Mouse (Mus musculus): ENCODE measurements around the gene Atp6v0b. TPM values are rescaled to one million over a fixed set of nuclear protein-coding genes. Genes with fewer than 3 reads are reported as not detected.

Gene Atp6v0b
- polyA plus RNA-seq, 1 experiment from 2014 or later: 333 TPM

DNA sequence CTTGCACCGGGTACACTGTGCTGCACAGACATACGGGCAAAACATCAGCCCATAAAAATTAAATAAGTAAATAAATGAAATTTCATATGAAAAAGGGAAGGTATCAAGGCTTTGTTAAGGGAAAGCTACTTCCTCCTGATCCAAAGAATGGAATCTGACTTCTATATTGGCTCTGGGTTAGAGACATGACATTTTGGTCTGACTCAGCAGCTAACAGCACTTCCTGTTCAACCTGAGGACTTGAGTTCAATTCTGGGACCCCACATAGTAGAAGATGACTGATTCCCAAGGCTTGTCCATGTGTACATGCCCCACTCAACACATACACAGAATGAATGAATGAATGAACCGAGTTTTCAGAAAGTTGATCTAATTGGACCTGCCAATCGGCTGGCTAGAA lies 30.7 kb upstream of the Atp6v0b start:
- Histone ChIP-seq H3K9me3 (replicated peaks) (no peaks in the 10 kb centered on the region), H3K36me3 (ENCODE audit: poor library complexity, severe bottlenecking) (no peaks in the 10 kb centered on the region), H3K4me2 (no peak overlapping the region), H3K9ac (no peak overlapping the region), H3K4me1 (peaks cover 23% of the 10 kb centered on the region), H3K4me3 (no peak overlapping the region), H3K27me3 (peaks cover 5% of the 10 kb centered on the region; the same call in 1 of the 2 replicates), H3K27ac (no peak overlapping the region)
- ATAC-seq: no peak
- 90% methylated on average over 4 of the region's 4 CpGs for WGBS

DNA sequence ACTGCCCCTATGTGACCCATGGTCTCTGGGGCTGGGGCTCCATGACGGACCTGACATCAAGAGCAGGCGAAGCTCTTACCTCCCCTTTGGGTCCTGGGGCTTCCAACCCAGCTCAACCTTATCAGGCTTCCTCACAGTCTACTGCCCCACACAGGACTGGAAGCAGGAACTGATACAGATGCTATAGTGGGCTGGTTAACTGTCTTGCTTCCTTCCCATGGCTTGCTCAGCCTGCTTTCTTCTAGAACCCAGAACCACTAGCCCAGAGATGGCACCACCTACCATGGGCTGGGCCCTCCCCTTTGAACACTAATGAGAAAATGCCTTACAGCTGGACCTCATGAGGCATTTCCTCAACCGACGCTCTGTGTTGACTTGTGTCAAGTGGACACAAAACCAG lies 30.3 kb upstream of the Atp6v0b start:
- Histone ChIP-seq H3K9ac (no peak overlapping the region), H3K4me3 (no peak overlapping the region), H3K9me3 (replicated peaks) (no peaks in the 10 kb centered on the region), H3K4me1 (peaks cover 28% of the 10 kb centered on the region), H3K27me3 (peaks cover under 1% of the 10 kb centered on the region; the same call in 1 of the 2 replicates), H3K27ac (no peak overlapping the region), H3K36me3 (ENCODE audit: poor library complexity, severe bottlenecking) (0 out of 2 replicates have a peak, but pooled peaks cover 3% of the 10 kb centered on the region), H3K4me2 (no peak overlapping the region)
- 84% methylated on average over 4 of the region's 4 CpGs for WGBS
- no peak for ATAC-seq

DNA sequence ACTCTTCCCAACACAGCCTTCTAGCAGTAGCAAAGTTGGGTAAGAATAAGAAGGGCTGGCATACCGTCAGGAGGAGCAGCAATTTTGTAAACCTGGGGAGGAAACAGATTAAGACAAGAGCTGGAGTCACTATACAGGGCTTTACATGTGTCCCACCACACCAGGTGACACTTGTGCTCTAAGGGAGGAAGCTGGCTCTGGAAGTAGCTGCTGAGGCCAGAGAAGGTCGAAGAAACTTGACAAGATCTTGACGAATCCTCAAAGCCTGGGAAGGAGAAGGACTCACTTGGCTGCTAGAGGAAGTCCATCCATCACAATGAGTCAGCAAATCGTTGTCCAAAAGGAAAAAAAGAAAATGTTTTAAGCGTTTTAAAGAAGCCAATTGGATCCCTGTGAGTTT lies 29.3 kb upstream of the Atp6v0b start:
- H3K9me3 ChIP-seq (replicated peaks): no peaks in the 10 kb centered on the region
- H3K27ac ChIP-seq: no peak overlapping the region
- H3K9ac ChIP-seq: no peak overlapping the region
- H3K4me3 ChIP-seq: no peak overlapping the region
- peaks cover 37% of the 10 kb centered on the region for H3K4me1 ChIP-seq
- 89% methylated on average over 5 of the region's 5 CpGs for WGBS
- H3K27me3 ChIP-seq: no peaks in the 10 kb centered on the region
- peak overlapping the region; percentile 100; the same call in 1 of the 2 replicates for H3K4me2 ChIP-seq
- ATAC-seq: no peak
- peaks cover 13% of the 10 kb centered on the region for H3K36me3 ChIP-seq (ENCODE audit: poor library complexity, severe bottlenecking)

DNA sequence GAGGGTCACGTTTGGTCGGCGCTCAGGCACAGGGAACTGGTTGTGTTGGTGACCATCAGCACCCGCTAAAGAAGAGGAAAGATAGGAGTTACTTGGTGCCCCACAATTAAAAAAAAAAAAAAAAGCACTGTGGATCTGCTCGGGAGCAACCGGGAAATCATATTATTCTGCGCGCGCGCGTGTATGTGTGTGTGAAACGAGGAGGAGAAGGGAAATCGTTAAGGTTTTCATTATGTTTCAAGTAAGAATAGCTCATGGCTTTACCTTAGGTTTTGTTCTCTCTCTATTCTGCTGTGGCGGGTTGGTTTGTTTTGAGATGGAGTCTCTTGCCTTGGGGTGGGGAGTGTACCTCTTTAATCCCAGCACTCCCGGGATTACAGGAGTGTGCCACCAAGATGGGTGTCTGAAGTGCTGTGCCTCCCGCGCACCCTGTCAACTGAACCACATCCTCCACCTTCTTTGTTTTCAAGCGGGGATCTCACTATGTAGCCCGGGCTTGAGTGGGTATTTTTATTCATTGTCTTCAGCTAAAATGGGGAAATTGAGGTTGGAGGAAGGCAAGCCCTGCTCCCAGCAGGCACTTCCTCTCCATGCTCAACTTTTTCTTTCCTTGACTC lies 28.5 kb upstream of the Atp6v0b start:
- Histone ChIP-seq H3K4me1 (peaks cover 45% of the 10 kb centered on the region), H3K4me3 (peak overlapping the region; percentile 86), H3K36me3 (ENCODE audit: poor library complexity, severe bottlenecking) (peaks cover 19% of the 10 kb centered on the region), H3K27me3 (no peaks in the 10 kb centered on the region), H3K4me2 (peak overlapping the region; percentile 100), H3K27ac (peak overlapping the region; percentile 78; the same call in 1 of the 2 replicates), H3K9me3 (replicated peaks) (no peaks in the 10 kb centered on the region), H3K9ac (peak overlapping the region; percentile 94)
- 3% methylated on average over 19 of the region's 19 CpGs for WGBS
- ATAC-seq: no peak

DNA sequence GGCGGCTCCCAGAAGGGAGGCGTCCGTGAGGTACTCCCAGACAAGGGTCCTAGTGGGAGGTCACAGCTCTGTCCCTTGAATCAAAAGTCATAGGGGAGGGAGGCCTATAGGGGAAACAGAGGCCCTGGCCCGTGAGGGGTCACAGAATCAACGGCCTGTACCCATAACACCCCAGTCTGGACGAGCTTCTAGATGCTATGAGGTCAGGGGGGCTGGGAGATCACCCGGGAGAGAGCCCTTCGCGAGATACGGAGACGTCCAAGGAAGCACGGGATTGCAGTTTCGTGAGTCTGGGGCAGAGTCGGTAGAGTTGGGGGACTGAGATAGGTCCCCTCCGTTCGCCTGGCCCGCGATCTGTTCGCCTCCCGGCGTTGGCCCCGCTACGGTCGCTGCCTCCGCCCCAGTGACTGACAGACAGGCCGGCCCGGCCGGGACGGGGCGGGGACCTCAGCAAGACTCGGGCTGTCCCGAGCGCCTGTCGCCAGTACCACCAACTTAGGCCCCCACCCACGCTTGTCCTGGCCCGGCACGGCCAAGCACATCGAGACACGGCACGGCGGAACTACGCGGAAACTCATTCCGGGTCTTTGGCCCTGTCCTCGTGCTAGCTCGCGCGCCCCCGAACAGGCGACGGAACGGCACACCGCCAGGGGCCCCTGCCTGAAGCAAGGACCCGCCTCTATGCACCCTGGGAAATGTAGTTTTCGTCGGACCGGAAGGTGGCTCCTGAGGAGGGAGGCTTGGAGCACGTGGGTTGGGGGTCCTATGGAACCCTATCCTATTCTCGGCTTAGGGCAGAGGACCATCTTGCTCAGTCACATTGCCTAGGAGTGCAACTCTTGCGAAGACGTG lies 27.7 kb upstream of the Atp6v0b start, which contains the start of gene Ipo13:
Gene Ipo13 (minus strand): TSS at position 409 of the 852 bp plus-strand sequence.
- H3K9me3 ChIP-seq (replicated peaks): no peaks in the 10 kb centered on the region
- H3K27ac ChIP-seq: peak within 1 kb of the TSS; percentile 78
- H3K9ac ChIP-seq: peak within 1 kb of the TSS; percentile 94
- H3K4me1 ChIP-seq: peaks cover 52% of the 10 kb centered on the region
- WGBS: under 1% methylated on average over 61 of the region's 61 CpGs
- ATAC-seq: peak; percentile 98
- H3K36me3 ChIP-seq (ENCODE audit: poor library complexity, severe bottlenecking): peaks cover 19% of the 10 kb centered on the region
- peak within 1 kb of the TSS; percentile 100 for H3K4me2 ChIP-seq
- no peaks in the 10 kb centered on the region for H3K27me3 ChIP-seq
- peak within 1 kb of the TSS; percentile 86 for H3K4me3 ChIP-seq

DNA sequence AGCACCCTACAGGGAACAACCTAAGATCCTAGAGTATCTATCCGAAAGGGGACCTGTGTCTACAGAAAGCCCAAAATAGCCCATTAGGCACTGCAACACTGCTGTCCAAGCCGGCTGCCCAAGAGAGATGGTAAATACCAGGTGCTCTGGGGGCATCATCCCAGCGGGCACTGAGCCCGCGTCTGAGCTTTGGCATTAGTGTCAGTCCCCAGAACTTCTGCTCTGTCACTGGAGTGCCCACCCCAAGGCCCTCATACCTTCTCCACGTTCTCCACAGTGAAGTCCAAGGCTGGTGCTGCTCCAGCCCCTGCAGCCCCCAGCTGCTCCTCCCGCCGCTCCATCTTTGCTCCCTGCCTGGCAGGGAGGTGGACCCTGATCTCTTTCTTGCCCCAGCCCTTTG lies 26.9 kb upstream of the Atp6v0b start:
- WGBS: 17% methylated on average over 8 of the region's 8 CpGs
- H3K27me3 ChIP-seq: no peaks in the 10 kb centered on the region
- H3K9ac ChIP-seq: peak overlapping the region; percentile 94
- H3K4me2 ChIP-seq: peak overlapping the region; percentile 100
- no peak for ATAC-seq
- peak overlapping the region; percentile 86 for H3K4me3 ChIP-seq
- H3K27ac ChIP-seq: peak overlapping the region; percentile 78; the same call in 1 of the 2 replicates
- H3K4me1 ChIP-seq: peaks cover 60% of the 10 kb centered on the region
- H3K9me3 ChIP-seq (replicated peaks): no peaks in the 10 kb centered on the region
- H3K36me3 ChIP-seq (ENCODE audit: poor library complexity, severe bottlenecking): peaks cover 19% of the 10 kb centered on the region

DNA sequence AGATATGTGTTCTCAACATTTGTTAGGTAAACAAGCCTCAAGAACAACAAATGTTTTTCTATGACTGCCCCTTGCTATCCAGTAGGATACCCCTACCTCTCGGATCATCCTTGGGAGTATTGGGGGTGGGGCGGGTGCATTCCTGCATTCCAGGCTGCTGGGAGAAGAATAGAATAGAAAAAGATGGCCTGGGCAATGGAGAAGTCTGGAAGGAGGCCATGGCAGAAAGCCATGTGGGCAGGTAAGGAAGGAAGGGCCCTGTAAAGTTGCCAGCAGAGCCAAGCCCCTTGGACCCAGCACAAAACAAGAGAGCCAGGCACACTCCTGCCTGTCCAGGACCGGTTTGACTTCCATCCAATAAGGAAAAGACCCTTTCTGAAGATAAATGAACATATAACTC lies 26.3 kb upstream of the Atp6v0b start:
- Histone ChIP-seq H3K27me3 (no peaks in the 10 kb centered on the region), H3K36me3 (ENCODE audit: poor library complexity, severe bottlenecking) (peaks cover 19% of the 10 kb centered on the region), H3K9me3 (replicated peaks) (no peaks in the 10 kb centered on the region), H3K4me1 (peaks cover 66% of the 10 kb centered on the region), H3K27ac (peak overlapping the region; percentile 0; the same call in 1 of the 2 replicates), H3K9ac (peak overlapping the region; percentile 94), H3K4me2 (peak overlapping the region; percentile 100), H3K4me3 (peak overlapping the region; percentile 86)
- ATAC-seq: no peak
- WGBS: 39% methylated on average over 3 of the region's 3 CpGs

DNA sequence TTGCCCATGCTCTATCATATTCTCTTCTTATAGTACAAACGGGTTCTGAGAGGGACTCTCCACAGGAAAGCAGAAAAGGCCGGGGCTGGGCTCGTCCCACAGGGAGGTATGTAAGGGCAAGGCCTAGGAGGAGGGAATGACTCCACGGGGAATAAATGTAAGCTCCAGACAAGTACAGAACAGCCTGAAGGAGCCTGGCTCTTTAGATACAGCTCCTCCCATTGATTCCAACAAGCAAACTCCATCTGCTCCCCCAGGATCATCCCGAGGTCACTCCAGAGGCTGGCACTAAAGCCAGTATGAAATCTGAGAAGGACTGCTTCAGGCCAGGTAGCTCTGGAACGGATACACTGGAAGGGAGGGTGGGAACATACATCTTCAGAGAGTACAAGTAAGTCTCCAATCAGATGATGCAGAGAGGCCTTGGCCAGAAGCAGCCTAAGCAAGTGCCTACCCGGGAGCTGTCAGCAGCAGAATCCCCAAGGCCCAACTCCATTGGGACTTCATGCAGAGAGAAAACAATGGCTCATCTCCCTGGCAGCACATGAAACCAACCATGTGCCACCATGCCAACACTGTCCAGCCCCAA lies 25.6 kb upstream of the Atp6v0b start:
- H3K9ac ChIP-seq: peak overlapping the region; percentile 94
- peaks cover 73% of the 10 kb centered on the region for H3K4me1 ChIP-seq
- H3K27ac ChIP-seq: peak overlapping the region; percentile 0; the same call in 1 of the 2 replicates
- peak overlapping the region; percentile 100 for H3K4me2 ChIP-seq
- H3K9me3 ChIP-seq (replicated peaks): no peaks in the 10 kb centered on the region
- no peak for ATAC-seq
- no peaks in the 10 kb centered on the region for H3K27me3 ChIP-seq
- H3K36me3 ChIP-seq (ENCODE audit: poor library complexity, severe bottlenecking): peaks cover 19% of the 10 kb centered on the region
- peak overlapping the region; percentile 86 for H3K4me3 ChIP-seq
- WGBS: 73% methylated on average over 7 of the region's 7 CpGs

DNA sequence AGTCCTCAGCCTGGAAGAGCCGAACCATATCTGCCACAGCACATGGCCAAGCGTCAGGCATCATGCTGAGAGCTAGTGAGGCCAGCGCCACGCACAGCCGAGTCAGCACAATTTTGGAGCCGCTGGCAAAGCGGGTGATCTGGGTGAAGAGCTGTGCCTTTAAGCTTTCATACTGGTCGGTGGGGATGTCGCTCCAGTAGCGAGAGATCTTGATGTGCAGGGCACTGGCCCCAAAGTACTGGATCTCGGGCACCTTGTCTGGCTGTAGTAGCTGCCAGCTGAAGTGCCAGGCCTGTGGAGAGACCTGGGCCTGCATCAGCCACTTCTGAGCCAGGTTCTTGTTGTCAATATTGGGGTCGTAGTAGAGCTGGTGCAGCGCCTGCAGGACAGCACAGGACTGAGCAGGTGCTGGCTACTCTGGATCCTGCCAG lies 25.0 kb upstream of the Atp6v0b start:
- Histone ChIP-seq H3K9ac (peak overlapping the region; percentile 94; the same call in 1 of the 2 replicates), H3K36me3 (ENCODE audit: poor library complexity, severe bottlenecking) (peaks cover 19% of the 10 kb centered on the region), H3K9me3 (replicated peaks) (no peaks in the 10 kb centered on the region), H3K27ac (no peak overlapping the region), H3K4me3 (no peak overlapping the region), H3K4me2 (peak overlapping the region; percentile 100), H3K27me3 (no peaks in the 10 kb centered on the region), H3K4me1 (peaks cover 75% of the 10 kb centered on the region)
- 88% methylated on average over 13 of the region's 13 CpGs for WGBS
- ATAC-seq: no peak

DNA sequence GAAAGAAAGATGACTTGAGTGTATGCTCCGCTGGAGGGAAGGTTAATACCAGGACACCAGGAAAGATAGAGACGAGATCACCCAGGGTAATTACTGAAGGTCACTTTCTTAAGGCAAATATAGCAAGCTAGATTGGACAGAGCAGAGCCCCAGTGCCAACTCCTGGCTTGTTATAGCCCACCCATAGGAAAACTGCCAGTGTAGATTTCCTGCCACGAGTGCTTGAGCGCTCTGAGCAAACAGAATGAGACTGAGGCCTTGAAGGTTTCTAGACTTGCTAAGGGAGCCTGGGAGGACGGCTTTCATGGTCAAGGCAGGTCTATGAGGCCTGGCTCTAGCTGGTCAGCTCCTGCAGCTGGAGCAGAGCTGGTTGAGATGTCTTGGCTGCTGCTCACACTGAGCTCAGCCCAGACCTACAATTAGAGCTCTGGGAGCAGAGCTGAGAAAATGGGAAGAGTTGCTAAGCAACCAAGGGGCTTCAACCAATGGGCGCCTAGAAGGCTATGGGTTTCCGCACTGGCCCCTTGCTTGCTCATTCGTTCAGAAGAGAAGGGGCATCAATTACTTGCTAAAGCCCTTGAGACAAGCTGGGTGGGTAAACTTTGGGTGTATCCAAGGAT lies 21.8 kb upstream of the Atp6v0b start:
- Histone ChIP-seq H3K9ac (peak overlapping the region; percentile 48), H3K4me1 (peaks cover 63% of the 10 kb centered on the region), H3K4me3 (peak overlapping the region; percentile 26), H3K4me2 (peak overlapping the region; percentile 56), H3K27me3 (no peaks in the 10 kb centered on the region), H3K9me3 (replicated peaks) (no peaks in the 10 kb centered on the region), H3K27ac (peak overlapping the region; percentile 83), H3K36me3 (ENCODE audit: poor library complexity, severe bottlenecking) (peaks cover 45% of the 10 kb centered on the region)
- 52% methylated on average over 8 of the region's 8 CpGs for WGBS
- peak; percentile 88 for ATAC-seq

DNA sequence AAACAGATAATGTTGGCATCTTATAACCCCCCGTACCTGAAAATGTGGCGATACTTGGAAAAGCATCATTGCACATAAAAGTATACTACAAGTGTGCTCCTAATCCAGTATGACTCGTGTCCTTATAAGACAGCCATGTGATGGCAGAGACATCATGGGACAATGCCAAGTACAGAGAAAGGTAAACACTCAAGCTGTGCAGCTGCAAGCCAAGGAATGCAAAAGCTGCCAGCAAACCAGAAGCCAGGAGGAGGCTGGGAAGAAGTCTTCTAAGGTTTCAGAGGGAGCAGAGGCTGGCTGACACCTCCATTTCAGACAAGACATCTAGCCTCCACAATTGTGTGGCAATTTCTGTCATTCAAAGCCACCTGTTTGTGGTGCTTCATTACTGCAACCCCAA lies 19.1 kb upstream of the Atp6v0b start:
- no peak overlapping the region for H3K27ac ChIP-seq
- no peak for ATAC-seq
- WGBS: 93% methylated on average over 3 of the region's 3 CpGs
- H3K4me2 ChIP-seq: no peak overlapping the region
- H3K4me3 ChIP-seq: no peak overlapping the region
- H3K9ac ChIP-seq: no peak overlapping the region
- H3K27me3 ChIP-seq: no peaks in the 10 kb centered on the region
- peaks cover 36% of the 10 kb centered on the region for H3K4me1 ChIP-seq
- H3K36me3 ChIP-seq (ENCODE audit: poor library complexity, severe bottlenecking): peaks cover 57% of the 10 kb centered on the region
- H3K9me3 ChIP-seq (replicated peaks): no peaks in the 10 kb centered on the region

Data from forebrain, embryonic 13.5 days (tissue).